Mouse (Mus musculus): ENCODE measurements around the gene Sdsl. TPM values are rescaled to one million over a fixed set of nuclear protein-coding genes. Genes with fewer than 3 reads are reported as not detected.
A peak's percentile ranks its signal among the peaks of the same experiment; 100 is the strongest.

Gene Sdsl
- polyA plus RNA-seq, 1 experiment from 2014 or later: 8.6 TPM

DNA sequence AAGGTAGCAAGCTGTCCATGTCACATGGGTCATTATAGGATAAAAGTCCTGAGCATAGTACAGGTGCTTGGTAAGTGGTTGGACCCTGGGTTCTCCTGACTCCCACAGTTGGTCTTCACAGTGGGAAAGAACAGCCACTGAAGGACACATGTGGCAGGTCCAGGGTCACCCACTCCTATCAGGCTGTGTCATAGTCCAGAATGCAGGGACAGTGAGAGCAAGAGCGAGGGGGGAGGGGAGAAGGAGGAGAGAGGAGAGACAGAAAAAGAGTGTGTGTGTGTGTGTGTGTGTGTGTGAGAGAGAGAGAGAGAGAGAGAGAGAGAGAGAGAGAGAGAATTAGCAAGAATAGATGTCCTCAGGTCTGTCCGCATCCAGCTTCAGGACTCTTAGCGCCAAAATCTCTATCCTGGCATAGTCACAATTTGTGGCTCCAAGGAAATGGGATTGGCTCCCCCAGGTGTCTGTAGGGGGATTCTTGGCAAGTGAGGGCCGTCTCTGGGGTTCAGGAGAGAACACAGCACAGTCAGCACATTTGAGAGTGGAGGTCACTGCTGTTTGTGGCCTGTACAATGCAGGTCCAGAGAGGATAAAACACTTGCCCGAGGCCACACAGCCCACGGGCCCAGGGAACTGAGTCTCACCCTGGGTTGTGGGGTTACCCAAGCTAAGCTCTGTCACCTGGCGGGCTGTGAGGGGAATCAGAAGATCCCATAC lies 15.6 kb downstream of the Sdsl start:
- Histone ChIP-seq H3K4me3 (ENCODE audit: low read depth, low read length) (no peak overlapping the region), H3K4me2 (no peak overlapping the region), H3K9ac (ENCODE audit: low read depth, low read length) (no peak overlapping the region), H3K9me3 (replicated peaks; ENCODE audit: control insufficient read depth, low read length) (no peaks in the 10 kb centered on the region), H3K27ac (ENCODE audit: low read depth, low read length) (no peak overlapping the region), H3K27me3 (ENCODE audit: control insufficient read depth, insufficient read depth, low read length) (peaks cover 27% of the 10 kb centered on the region), H3K4me1 (ENCODE audit: control insufficient read depth, insufficient read depth, low read length) (no peaks in the 10 kb centered on the region; the same call in 1 of the 2 replicates), H3K36me3 (ENCODE audit: control insufficient read depth, insufficient read depth, low read length) (no peaks in the 10 kb centered on the region)
- 52% methylated on average over 7 of the region's 7 CpGs for WGBS (ENCODE audit: insufficient replicate concordance)
- ATAC-seq (replicated peaks; ENCODE audit: insufficient number of reproducible peaks, low FRiP score, low TSS enrichment): no peak

DNA sequence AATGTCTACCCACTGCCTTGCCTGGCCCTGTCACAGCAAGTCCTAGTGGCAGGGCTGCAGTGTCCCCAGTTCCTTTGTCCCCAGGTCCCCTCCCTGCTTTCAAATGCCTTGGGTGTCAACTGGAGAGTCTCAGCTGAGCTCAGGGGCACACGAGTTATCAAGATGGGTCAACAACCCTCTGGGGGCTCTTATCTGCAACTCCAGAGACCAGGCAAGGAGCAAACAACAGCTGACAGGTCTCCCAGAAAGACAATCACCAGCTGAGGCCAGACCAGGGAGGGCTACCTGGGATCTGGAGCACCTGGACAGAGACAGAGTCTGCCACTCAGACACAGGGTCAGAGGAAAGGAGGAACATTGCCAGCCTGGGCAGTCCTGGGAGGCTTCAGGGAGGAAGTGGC lies 16.4 kb downstream of the Sdsl start:
- H3K27me3 ChIP-seq (ENCODE audit: control insufficient read depth, insufficient read depth, low read length): peaks cover 23% of the 10 kb centered on the region

DNA sequence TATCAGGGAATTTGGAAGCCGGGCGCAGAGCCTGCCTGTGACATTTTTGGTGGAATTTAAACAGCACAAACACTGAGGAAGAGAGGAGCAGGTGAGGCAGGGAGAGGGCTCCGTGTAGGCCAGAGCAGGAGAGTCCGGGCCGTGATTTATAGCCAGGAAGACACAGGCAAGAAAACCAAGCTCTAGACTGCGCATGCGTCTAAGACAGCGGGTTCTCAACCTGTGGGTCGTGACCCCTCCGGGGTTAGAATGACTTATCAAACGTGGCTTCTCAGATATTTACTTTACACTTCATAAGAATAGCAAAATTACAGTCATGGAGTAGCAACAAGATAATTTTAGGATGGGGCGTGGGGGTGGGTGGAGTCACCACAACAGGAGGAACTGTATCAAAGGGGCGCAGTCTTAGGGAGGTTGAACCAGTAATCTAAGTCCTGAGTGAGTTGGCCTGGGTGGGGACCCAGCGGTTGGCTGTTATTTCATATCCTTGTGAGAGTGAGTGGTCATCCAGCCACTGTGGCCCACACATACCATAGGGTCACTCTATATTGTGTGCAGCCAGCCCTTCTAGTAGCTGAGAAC lies 17.8 kb downstream of the Sdsl start:
- Histone ChIP-seq H3K27me3 (ENCODE audit: control insufficient read depth, insufficient read depth, low read length) (peaks cover 23% of the 10 kb centered on the region), H3K4me1 (ENCODE audit: control insufficient read depth, insufficient read depth, low read length) (no peaks in the 10 kb centered on the region), H3K9me3 (replicated peaks; ENCODE audit: control insufficient read depth, low read length) (no peaks in the 10 kb centered on the region), H3K27ac (ENCODE audit: low read depth, low read length) (no peak overlapping the region), H3K9ac (ENCODE audit: low read depth, low read length) (no peak overlapping the region), H3K4me3 (ENCODE audit: low read depth, low read length) (no peak overlapping the region), H3K36me3 (ENCODE audit: control insufficient read depth, insufficient read depth, low read length) (no peaks in the 10 kb centered on the region), H3K4me2 (no peak overlapping the region)
- 54% methylated on average over 14 of the region's 14 CpGs for WGBS (ENCODE audit: insufficient replicate concordance)
- no peak for ATAC-seq (replicated peaks; ENCODE audit: insufficient number of reproducible peaks, low FRiP score, low TSS enrichment)

More for the DNA sequence above, 16.4 kb downstream of the Sdsl start:
- Histone ChIP-seq H3K4me1 (ENCODE audit: control insufficient read depth, insufficient read depth, low read length) (no peaks in the 10 kb centered on the region), H3K36me3 (ENCODE audit: control insufficient read depth, insufficient read depth, low read length) (no peaks in the 10 kb centered on the region), H3K9me3 (replicated peaks; ENCODE audit: control insufficient read depth, low read length) (no peaks in the 10 kb centered on the region), H3K27ac (ENCODE audit: low read depth, low read length) (no peak overlapping the region), H3K4me2 (no peak overlapping the region), H3K4me3 (ENCODE audit: low read depth, low read length) (no peak overlapping the region), H3K9ac (ENCODE audit: low read depth, low read length) (no peak overlapping the region)
- WGBS (ENCODE audit: insufficient replicate concordance): 9% methylated on average over 1 of the region's 1 CpGs
- 0 out of 2 replicates have a peak, but pooled peaks have one; percentile 36 for ATAC-seq (replicated peaks; ENCODE audit: insufficient number of reproducible peaks, low FRiP score, low TSS enrichment)

DNA sequence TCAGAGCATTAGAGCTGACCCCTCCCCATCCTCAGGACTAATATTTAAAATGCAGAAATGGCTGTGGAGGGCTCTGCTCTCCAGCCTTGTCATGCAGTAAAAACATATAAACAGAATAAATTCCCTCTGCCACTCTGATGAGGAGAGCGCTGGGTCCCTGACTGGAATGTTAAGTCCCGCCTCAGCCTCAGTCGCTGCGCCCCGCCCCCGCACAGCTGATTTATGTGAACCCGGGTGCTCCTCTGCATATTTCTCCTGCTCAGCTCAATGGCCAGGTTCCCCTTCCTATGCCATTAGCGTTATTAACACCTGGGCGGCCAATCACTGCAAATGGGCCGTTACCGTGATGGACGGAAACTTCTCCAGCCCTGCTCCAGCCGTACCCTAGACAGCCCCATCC lies 25.3 kb downstream of the Sdsl start:
- Histone ChIP-seq H3K9ac (ENCODE audit: low read depth, low read length) (no peak overlapping the region), H3K9me3 (replicated peaks; ENCODE audit: control insufficient read depth, low read length) (no peaks in the 10 kb centered on the region), H3K36me3 (ENCODE audit: control insufficient read depth, insufficient read depth, low read length) (no peaks in the 10 kb centered on the region), H3K4me1 (ENCODE audit: control insufficient read depth, insufficient read depth, low read length) (no peaks in the 10 kb centered on the region), H3K4me2 (no peak overlapping the region), H3K27ac (ENCODE audit: low read depth, low read length) (no peak overlapping the region), H3K4me3 (ENCODE audit: low read depth, low read length) (no peak overlapping the region), H3K27me3 (ENCODE audit: control insufficient read depth, insufficient read depth, low read length) (peaks cover 29% of the 10 kb centered on the region)
- no peak for ATAC-seq (replicated peaks; ENCODE audit: insufficient number of reproducible peaks, low FRiP score, low TSS enrichment)
- WGBS (ENCODE audit: insufficient replicate concordance): 35% methylated on average over 13 of the region's 13 CpGs

DNA sequence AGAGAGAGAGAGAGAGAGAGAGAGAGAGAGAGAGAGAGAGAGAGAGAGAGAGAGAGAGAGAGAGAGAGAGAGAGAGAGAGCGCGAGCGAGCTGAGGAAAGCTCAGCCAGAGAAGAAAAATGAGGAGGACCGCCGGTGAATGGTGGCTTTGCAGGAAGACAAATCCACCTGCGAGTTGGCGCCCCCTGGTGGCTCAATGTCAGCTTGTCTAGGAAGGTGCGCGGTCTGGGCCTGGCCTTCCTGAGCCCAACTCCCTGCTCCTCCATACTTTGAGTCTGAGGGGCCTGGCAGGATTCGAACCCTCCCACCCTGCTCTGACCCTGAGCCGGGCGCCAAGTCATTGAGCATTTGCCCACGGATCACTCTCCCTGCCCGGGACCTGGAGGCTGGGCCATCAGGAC lies 31.9 kb downstream of the Sdsl start:
- ATAC-seq (replicated peaks; ENCODE audit: insufficient number of reproducible peaks, low FRiP score, low TSS enrichment): no peak
- Histone ChIP-seq H3K4me3 (ENCODE audit: low read depth, low read length) (peak overlapping the region; percentile 37), H3K4me2 (peak overlapping the region; percentile 59), H3K27me3 (ENCODE audit: control insufficient read depth, insufficient read depth, low read length) (peaks cover 62% of the 10 kb centered on the region), H3K27ac (ENCODE audit: low read depth, low read length) (no peak overlapping the region), H3K36me3 (ENCODE audit: control insufficient read depth, insufficient read depth, low read length) (no peaks in the 10 kb centered on the region), H3K9me3 (replicated peaks; ENCODE audit: control insufficient read depth, low read length) (no peaks in the 10 kb centered on the region), H3K4me1 (ENCODE audit: control insufficient read depth, insufficient read depth, low read length) (peaks cover 14% of the 10 kb centered on the region), H3K9ac (ENCODE audit: low read depth, low read length) (no peak overlapping the region)
- WGBS (ENCODE audit: insufficient replicate concordance): 5% methylated on average over 14 of the region's 14 CpGs

- Histone ChIP-seq H3K4me3 (ENCODE audit: low read depth, low read length) (peak overlapping the region; percentile 37), H3K9me3 (replicated peaks; ENCODE audit: control insufficient read depth, low read length) (no peaks in the 10 kb centered on the region), H3K9ac (ENCODE audit: low read depth, low read length) (no peak overlapping the region), H3K27me3 (ENCODE audit: control insufficient read depth, insufficient read depth, low read length) (peaks cover 64% of the 10 kb centered on the region), H3K4me2 (peak overlapping the region; percentile 59), H3K36me3 (ENCODE audit: control insufficient read depth, insufficient read depth, low read length) (no peaks in the 10 kb centered on the region), H3K4me1 (ENCODE audit: control insufficient read depth, insufficient read depth, low read length) (peaks cover 17% of the 10 kb centered on the region), H3K27ac (ENCODE audit: low read depth, low read length) (no peak overlapping the region)
- ATAC-seq (replicated peaks; ENCODE audit: insufficient number of reproducible peaks, low FRiP score, low TSS enrichment): no peak
- under 1% methylated on average over 59 of the region's 61 CpGs for WGBS (ENCODE audit: insufficient replicate concordance)
Observed at GRCm38 (mm10) chr5:120439887-120440670, 32.5 kb downstream of the Sdsl start.

GRCm38 (mm10) chr5:120438991-120439710 lies 33.5 kb downstream of the Sdsl start:
- no peak for ATAC-seq (replicated peaks; ENCODE audit: insufficient number of reproducible peaks, low FRiP score, low TSS enrichment)
- Histone ChIP-seq H3K9me3 (replicated peaks; ENCODE audit: control insufficient read depth, low read length) (no peaks in the 10 kb centered on the region), H3K9ac (ENCODE audit: low read depth, low read length) (no peak overlapping the region), H3K27me3 (ENCODE audit: control insufficient read depth, insufficient read depth, low read length) (peaks cover 68% of the 10 kb centered on the region), H3K4me3 (ENCODE audit: low read depth, low read length) (no peak overlapping the region; the same call in 1 of the 2 replicates), H3K36me3 (ENCODE audit: control insufficient read depth, insufficient read depth, low read length) (no peaks in the 10 kb centered on the region), H3K4me2 (no peak overlapping the region), H3K4me1 (ENCODE audit: control insufficient read depth, insufficient read depth, low read length) (peaks cover 17% of the 10 kb centered on the region), H3K27ac (ENCODE audit: low read depth, low read length) (no peak overlapping the region)
- 2% methylated on average over 27 of the region's 27 CpGs for WGBS (ENCODE audit: insufficient replicate concordance)

GRCm38 (mm10) chr5:120438469-120438868 lies 34.1 kb downstream of the Sdsl start:
- H3K9ac ChIP-seq (ENCODE audit: low read depth, low read length): no peak overlapping the region
- H3K27me3 ChIP-seq (ENCODE audit: control insufficient read depth, insufficient read depth, low read length): peaks cover 73% of the 10 kb centered on the region
- no peak for ATAC-seq (replicated peaks; ENCODE audit: insufficient number of reproducible peaks, low FRiP score, low TSS enrichment)
- H3K9me3 ChIP-seq (replicated peaks; ENCODE audit: control insufficient read depth, low read length): no peaks in the 10 kb centered on the region
- no peak overlapping the region for H3K27ac ChIP-seq (ENCODE audit: low read depth, low read length)
- H3K4me1 ChIP-seq (ENCODE audit: control insufficient read depth, insufficient read depth, low read length): peaks cover 17% of the 10 kb centered on the region
- H3K36me3 ChIP-seq (ENCODE audit: control insufficient read depth, insufficient read depth, low read length): no peaks in the 10 kb centered on the region
- H3K4me3 ChIP-seq (ENCODE audit: low read depth, low read length): no peak overlapping the region
- WGBS (ENCODE audit: insufficient replicate concordance): under 1% methylated on average over 13 of the region's 13 CpGs
- no peak overlapping the region for H3K4me2 ChIP-seq

Measured in heart, embryonic 11.5 days (tissue).